Mouse (Mus musculus) embryonic facial prominence, embryonic 11.5 days (tissue): ENCODE results near the gene Hpn. TPM values are rescaled to one million over a fixed set of nuclear protein-coding genes. Genes with fewer than 3 reads are reported as not detected.
A peak's percentile ranks its signal among the peaks of the same experiment; 100 is the strongest.

ENCODE experiments used
- ATAC-seq: fragments of 200-750 bp; cut with Nextera tagmentation; replicated peaks from 2 replicates; pipeline ENCODE4 v1.8.0; 2017; ENCODE audit warnings: low read depth; ENCODE audit not compliant: insufficient number of reproducible peaks, low FRiP score, low TSS enrichment
- DNase-seq: peaks from one replicate; pipeline ENCODE4 v3.0.0-alpha.2; 2015; ENCODE audit warnings: low spot score
- H3K27ac ChIP-seq: fragments of 300-500 bp; sonication (generic); replicated peaks from 2 replicates; pipeline ENCODE4 v1.5.1; 2014; ENCODE audit warnings: mild to moderate bottlenecking, low read depth, low read length, control low read depth
- H3K27me3 ChIP-seq: fragments of 300-500 bp; sonication (generic); 2 replicates; pipeline ENCODE4 v1.6.1; 2014; ENCODE audit warnings: mild to moderate bottlenecking, low read length, moderate library complexity, mixed read lengths; ENCODE audit not compliant: control insufficient read depth, insufficient read depth
- H3K36me3 ChIP-seq: fragments of 300-500 bp; sonication (generic); replicated peaks from 2 replicates; pipeline ENCODE4 v1.6.1; 2014; ENCODE audit warnings: low read depth, mild to moderate bottlenecking, low read length, moderate library complexity, mixed read lengths; ENCODE audit not compliant: control insufficient read depth, insufficient read depth
- H3K4me1 ChIP-seq: fragments of 300-500 bp; sonication (generic); 2 replicates; pipeline ENCODE4 v1.6.1; 2014; ENCODE audit warnings: low read length, mixed read lengths; ENCODE audit not compliant: control insufficient read depth, insufficient read depth
- H3K4me2 ChIP-seq: fragments of 300-500 bp; sonication (generic); 2 replicates; pipeline ENCODE4 v1.6.1; 2014; ENCODE audit warnings: low read depth, mild to moderate bottlenecking, control low read depth, low read length, moderate library complexity
- H3K4me3 ChIP-seq: fragments of 300-500 bp; sonication (generic); 2 replicates; pipeline ENCODE4 v1.5.1; 2014; ENCODE audit warnings: low read depth, low read length, control low read depth
- H3K9ac ChIP-seq: fragments of 300-500 bp; sonication (generic); replicated peaks from 2 replicates; pipeline ENCODE4 v1.6.1; 2014; ENCODE audit warnings: mild to moderate bottlenecking, control low read depth, low read length
- H3K9me3 ChIP-seq: fragments of 300-500 bp; sonication (generic); replicated peaks from 2 replicates; pipeline ENCODE4 v1.6.1; 2016; ENCODE audit warnings: mild to moderate bottlenecking, low read length, inconsistent platforms, mixed read lengths; ENCODE audit not compliant: control insufficient read depth
- WGBS: fragments of 180-500 bp; shearing (Covaris S2); extraction: QIAGEN DNeasy Blood & Tissue Kit; methylation state at CpG from one replicate; pipeline ENCODE4 v1.1.7; 2014; 5-methylcytosine and 5-hydroxymethylcytosine counted together
- polyA plus RNA-seq: library from polyadenylated mRNA; unstranded; fragments of >200 nt; fragmentation: Nextera tagmentation; extraction: Ambion mirVana; gene quantifications from 2 replicates; pipeline ENCODE4 v1.2.1, GENCODE M21; 2014

Hpn gene
- polyA plus RNA-seq, 1 experiment from 2014 or later = 2.2 TPM

DNA sequence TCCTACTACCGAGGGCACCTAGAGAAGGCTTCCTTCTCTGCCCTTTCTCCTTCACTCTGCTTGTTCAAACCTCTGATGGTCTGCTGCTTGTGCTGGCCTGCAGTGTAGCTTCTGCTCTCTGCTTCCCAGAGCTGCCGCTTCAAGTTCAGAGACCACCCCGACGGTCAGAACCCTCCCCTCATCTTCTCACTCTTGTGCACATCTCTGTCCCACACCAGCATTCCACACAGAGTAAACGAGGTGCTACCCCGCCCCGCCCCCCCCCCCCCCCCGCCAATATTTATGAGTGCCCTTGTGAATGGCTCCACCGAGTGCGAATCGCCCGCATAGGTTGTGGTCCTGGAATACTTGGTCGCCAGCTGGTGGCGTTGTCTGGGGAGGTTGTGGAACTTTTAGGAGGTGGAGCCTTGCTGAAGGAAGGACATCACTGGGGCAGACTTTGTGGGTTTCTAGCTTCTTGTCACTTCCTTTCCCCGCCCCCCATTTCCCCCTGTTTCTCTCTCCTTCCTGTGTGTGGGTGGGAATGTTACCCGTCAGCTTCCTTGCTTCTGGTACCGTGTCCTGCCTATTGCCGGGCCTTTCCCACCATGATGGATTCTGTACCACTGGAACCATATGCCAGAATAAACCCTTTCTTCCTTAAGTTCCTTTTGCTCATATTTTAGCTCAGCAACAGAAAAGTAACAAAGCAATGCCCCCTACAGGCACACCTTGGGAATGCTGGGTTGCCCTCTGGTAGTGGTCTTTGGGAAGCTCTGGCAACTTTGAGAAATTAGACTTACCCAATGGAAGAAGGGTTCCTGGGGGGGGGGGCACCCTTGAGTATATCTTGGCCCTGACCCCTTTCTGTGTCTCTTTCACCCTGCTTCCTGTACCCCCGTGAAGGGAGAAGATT, 41.2 kb upstream of the Hpn start:
- Histone ChIP-seq H3K27me3 (no peaks in the 10 kb centered on the region), H3K4me2 (no peak overlapping the region), H3K4me3 (no peak overlapping the region), H3K9me3 (no peaks in the 10 kb centered on the region), H3K9ac (no peak overlapping the region), H3K36me3 (no peaks in the 10 kb centered on the region), H3K27ac (no peak overlapping the region), H3K4me1 (no peaks in the 10 kb centered on the region)
- 39% methylated on average over 18 of the region's 19 CpGs for WGBS
- ATAC-seq = no peak
- DNase-seq = peak; percentile 51

GRCm38 (mm10) chr7:31155296-31156033, 40.4 kb upstream of the Hpn start, which contains the start of gene Gramd1a:
TSS of gene Gramd1a (minus strand) at chr7:31155896.
- Histone ChIP-seq H3K9me3 (no peaks in the 10 kb centered on the region), H3K4me1 (no peaks in the 10 kb centered on the region), H3K4me3 (no peak within 1 kb of the TSS), H3K9ac (no peak within 1 kb of the TSS), H3K4me2 (no peak within 1 kb of the TSS), H3K27me3 (no peaks in the 10 kb centered on the region), H3K27ac (no peak within 1 kb of the TSS), H3K36me3 (no peaks in the 10 kb centered on the region)
- DNase-seq = peak; percentile 39
- 60% methylated on average over 5 of the region's 5 CpGs for WGBS
- no peak for ATAC-seq

- no peaks in the 10 kb centered on the region for H3K9me3 ChIP-seq
- WGBS = 84% methylated on average over 6 of the region's 6 CpGs
- H3K27me3 ChIP-seq = no peaks in the 10 kb centered on the region
- H3K4me1 ChIP-seq = no peaks in the 10 kb centered on the region; the same call in 1 of the 2 replicates
- DNase-seq = no peak
- H3K4me2 ChIP-seq = no peak overlapping the region
- H3K4me3 ChIP-seq = no peak overlapping the region
- H3K36me3 ChIP-seq = no peaks in the 10 kb centered on the region
- no peak overlapping the region for H3K9ac ChIP-seq
- no peak for ATAC-seq
- H3K27ac ChIP-seq = no peak overlapping the region
These were observed 38.6 kb upstream of the Hpn start for GRCm38 (mm10) chr7:31153536-31154320.

- Histone ChIP-seq H3K4me3 (peak overlapping the region; percentile 90), H3K27ac (peak overlapping the region; percentile 92), H3K9ac (peak overlapping the region; percentile 98), H3K9me3 (no peaks in the 10 kb centered on the region), H3K4me1 (peaks cover 3% of the 10 kb centered on the region; the same call in 1 of the 2 replicates), H3K36me3 (no peaks in the 10 kb centered on the region), H3K27me3 (no peaks in the 10 kb centered on the region), H3K4me2 (peak overlapping the region; percentile 86)
- 22% methylated on average over 23 of the region's 23 CpGs for WGBS
- ATAC-seq (peak; percentile 24), DNase-seq (peak; percentile 64)
These were observed 36.5 kb upstream of the Hpn start for GRCm38 (mm10) chr7:31151301-31152241.

- under 1% methylated on average over 63 of the region's 63 CpGs for WGBS
- H3K4me3 ChIP-seq = peak overlapping the region; percentile 90
These were observed 35.6 kb upstream of the Hpn start for GRCm38 (mm10) chr7:31150566-31151300.

GRCm38 (mm10) chr7:31149751-31150565, 34.9 kb upstream of the Hpn start:
- ATAC-seq (no peak), DNase-seq (peak; percentile 30)
- Histone ChIP-seq H3K36me3 (no peaks in the 10 kb centered on the region), H3K27me3 (no peaks in the 10 kb centered on the region), H3K9ac (peak overlapping the region; percentile 98), H3K4me3 (peak overlapping the region; percentile 90), H3K4me1 (peaks cover 3% of the 10 kb centered on the region; the same call in 1 of the 2 replicates), H3K4me2 (peak overlapping the region; percentile 86), H3K27ac (peak overlapping the region; percentile 92), H3K9me3 (no peaks in the 10 kb centered on the region)
- 4% methylated on average over 20 of the region's 20 CpGs for WGBS

More at GRCm38 (mm10) chr7:31150566-31151300, 35.6 kb upstream of the Hpn start:
- Histone ChIP-seq H3K9ac (peak overlapping the region; percentile 98), H3K27me3 (no peaks in the 10 kb centered on the region), H3K27ac (peak overlapping the region; percentile 92), H3K4me2 (peak overlapping the region; percentile 86), H3K36me3 (no peaks in the 10 kb centered on the region), H3K9me3 (no peaks in the 10 kb centered on the region), H3K4me1 (peaks cover 3% of the 10 kb centered on the region; the same call in 1 of the 2 replicates)
- ATAC-seq (peak; percentile 75), DNase-seq (peak; percentile 90)
